Mouse (Mus musculus) E14TG2a.4 (cell line): Measurements from ENCODE around the gene Ltb.

Experiments
- CTCF ChIP-seq: conservative IDR thresholded peaks from 2 replicates; pipeline ENCODE4 v1.5.1; 2014; ENCODE audit warnings: low read length
- NANOG ChIP-seq: IDR thresholded peaks from 2 replicates; pipeline ENCODE4 v1.6.1; 2014; ENCODE audit warnings: borderline replicate concordance, low read length, mixed read lengths

- TF ChIP-seq CTCF (no peak), NANOG (no peak)
Measured at GRCm38 (mm10) chr17:35153931-35154330, 40.3 kb upstream of the Ltb start.
